ENCODE assay signal across 34 mouse cellular contexts in genomic region chr5:147358481-147358880, GRCm38 (mm10). TPM values are rescaled to one million over a fixed set of nuclear protein-coding genes. Genes with fewer than 3 reads are reported as not detected.
A peak's percentile ranks its signal among the peaks of the same experiment; 100 is the strongest.
DNase-seq lines count a peak whose midpoint lies in the region.
"Had no signal": no experiment of that assay in that cellular context is flagged by ENCODE, and none has a peak within 500 bp of the region (broad histone marks: within the 10 kb centered on the region; RNA-seq: fewer than 3 reads in every experiment).

No protein-coding gene starts in this region.

- DNase-seq in heart, embryonic 10.5 days (ENCODE audit: low spot score): peak; percentile 39
- DNase-seq in heart, adult 8-10 months (ENCODE audit: low spot score): no peak
- peak; percentile 53 for DNase-seq in naive thymus-derived CD4-positive, alpha-beta T cell, adult 2 months (ENCODE audit: low read depth)
- peak; percentile 51 for DNase-seq in thymus, postnatal 14 days
- peak; percentile 52 for DNase-seq in thymus, postnatal 4 days
- no peak for DNase-seq in frontal cortex, postnatal 36 days (ENCODE audit: low spot score in 2 of 2)
- DNase-seq in right cerebral cortex, adult 2 months (ENCODE audit: low spot score in 2 of 2): no peak
- DNase-seq: adrenal gland, adult 2 months; adrenal gland, postnatal 14 days; cerebellum, adult 11 months; cerebellum, adult 2 months; cerebellum, adult 9-11 months; cerebellum, postnatal 25 days; forebrain, postnatal 0 days; gastrocnemius, postnatal 25 days; heart, adult 2 months had no signal

- H3K4me3 ChIP-seq in heart, embryonic 10.5 days: no peak overlapping the region
- H3K4me3 ChIP-seq: embryonic facial prominence, embryonic 12.5 days; embryonic facial prominence, embryonic 15.5 days; heart, adult 2 months; heart, embryonic 13.5 days; hindbrain, embryonic 10.5 days; hindbrain, embryonic 13.5 days had no signal

- 84% methylated on average over 11 of the region's 11 CpGs for WGBS in heart, embryonic 10.5 days

- no peaks in the 10 kb centered on the region for H3K27me3 ChIP-seq in heart, embryonic 10.5 days (ENCODE audit: insufficient read depth, poor library complexity, severe bottlenecking)
- H3K27me3 ChIP-seq: embryonic facial prominence, embryonic 12.5 days; embryonic facial prominence, embryonic 15.5 days; heart, embryonic 13.5 days; hindbrain, embryonic 13.5 days had no signal

- H3K27ac ChIP-seq in heart, embryonic 10.5 days: no peak overlapping the region
- H3K27ac ChIP-seq: embryonic facial prominence, embryonic 12.5 days; embryonic facial prominence, embryonic 15.5 days; heart, adult 2 months; heart, embryonic 13.5 days; hindbrain, embryonic 10.5 days; hindbrain, embryonic 13.5 days had no signal

- no peaks in the 10 kb centered on the region for H3K36me3 ChIP-seq in heart, embryonic 10.5 days
- H3K36me3 ChIP-seq: embryonic facial prominence, embryonic 12.5 days; embryonic facial prominence, embryonic 15.5 days; heart, embryonic 13.5 days; hindbrain, embryonic 10.5 days; hindbrain, embryonic 13.5 days had no signal

- no peaks in the 10 kb centered on the region for H3K9me3 ChIP-seq in heart, embryonic 10.5 days
- H3K9me3 ChIP-seq: embryonic facial prominence, embryonic 12.5 days; embryonic facial prominence, embryonic 15.5 days; heart, embryonic 13.5 days; hindbrain, embryonic 10.5 days; hindbrain, embryonic 13.5 days had no signal

- H3K4me1 ChIP-seq in heart, embryonic 10.5 days: no peaks in the 10 kb centered on the region
- H3K4me1 ChIP-seq: embryonic facial prominence, embryonic 12.5 days; embryonic facial prominence, embryonic 15.5 days; heart, embryonic 13.5 days; hindbrain, embryonic 10.5 days; hindbrain, embryonic 13.5 days had no signal

RNA-seq across cellular contexts. Expression of gene Urad, which starts 36.2 kb away (rescaled TPM):
- not detected in 2 replicates for polyA plus RNA-seq in heart, embryonic 10.5 days (2016; fragmentation: Nextera tagmentation; extraction: Ambion mirVana)
- not detected for total RNA-seq in heart, adult 8-10 months (2022)
- total RNA-seq: common myeloid progenitor, adult 5-6 weeks; forebrain, postnatal 0 days; gastrocnemius, adult 8-10 months; gastrocnemius, postnatal 25 days; heart, adult 2 months; heart, postnatal 25 days; MEL had no signal
- polyA plus RNA-seq: C2C12; CD4-positive, CD25-positive, alpha-beta regulatory T cell, adult 4 months; cerebellum, adult 2 months; embryonic facial prominence, embryonic 12.5 days; embryonic facial prominence, embryonic 15.5 days; forebrain, embryonic 11.5 days; forebrain, embryonic 14.5 days; forebrain, postnatal 0 days; frontal cortex, adult 2 months; gonadal fat pad, adult 2 months; heart, adult 2 months; heart, embryonic 13.5 days; heart, embryonic 16.5 days; hindbrain, embryonic 10.5 days; hindbrain, embryonic 13.5 days; hindbrain, embryonic 16.5 days had no signal

RNA-seq across cellular contexts. Expression of gene Flt3, which starts 41.8 kb away (rescaled TPM):
- polyA plus RNA-seq in heart, embryonic 10.5 days (2016; fragmentation: Nextera tagmentation; extraction: Ambion mirVana): 0.04 TPM in 1 of 2 replicates, not detected in the other
- total RNA-seq in heart, adult 8-10 months (2022): under 1 TPM in 1 of 4 experiments, not detected in 3; 0.17 TPM
- total RNA-seq: gastrocnemius, adult 8-10 months; gastrocnemius, postnatal 25 days; MEL had no signal
- polyA plus RNA-seq: hindbrain, embryonic 10.5 days had no signal

RNA-seq across cellular contexts. Expression of gene Cdx2, which starts 51.4 kb away (rescaled TPM):
- polyA plus RNA-seq in heart, embryonic 10.5 days (2016; fragmentation: Nextera tagmentation; extraction: Ambion mirVana): not detected in 2 replicates
- total RNA-seq in heart, adult 8-10 months (2022): not detected
- total RNA-seq: adrenal gland, adult 2 months; adrenal gland, postnatal 14 days; adrenal gland, postnatal 4 days; common myeloid progenitor, adult 5-6 weeks; forebrain, postnatal 0 days; gastrocnemius, adult 8-10 months; gastrocnemius, postnatal 25 days; heart, adult 2 months; heart, postnatal 25 days; MEL had no signal
- polyA plus RNA-seq: adrenal gland, adult 2 months; C2C12; CD4-positive, CD25-positive, alpha-beta regulatory T cell, adult 4 months; cerebellum, adult 2 months; embryonic facial prominence, embryonic 12.5 days; embryonic facial prominence, embryonic 15.5 days; forebrain, embryonic 11.5 days; forebrain, embryonic 14.5 days; forebrain, postnatal 0 days; heart, adult 2 months; heart, embryonic 13.5 days; hindbrain, embryonic 10.5 days; hindbrain, embryonic 13.5 days; hindbrain, embryonic 16.5 days had no signal

Comparison
In these comparisons a context has a peak if more than half of its experiments do, and no peak if none do; other contexts are left out.
1. DNase-seq: peak in heart, embryonic 10.5 days (single experiment), naive thymus-derived CD4-positive, alpha-beta T cell, adult 2 months (single experiment), thymus, postnatal 14 days (single experiment) and thymus, postnatal 4 days (single experiment); none in heart, adult 8-10 months (single experiment), frontal cortex, postnatal 36 days (0 of 2) and right cerebral cortex, adult 2 months (0 of 2).